In genomic region chr2:75964051-75964450, GRCm38 (mm10) we compare ENCODE assay signal across 8 mouse cellular contexts. TPM values are rescaled to one million over a fixed set of nuclear protein-coding genes. Genes with fewer than 3 reads are reported as not detected.
DNase-seq lines count a peak whose midpoint lies in the region; ATAC-seq and TF ChIP-seq lines count a peak whose summit lies in the region.

No protein-coding gene starts in this region.

- DNase-seq in adrenal gland, adult (ENCODE audit: inconsistent age in 2 of 2, low spot score in 1 of 2): peak; percentile 46 to 75
- DNase-seq in adrenal gland, postnatal 4 days (ENCODE audit: low spot score in 2 of 2): no peak
- DNase-seq in lung, postnatal 0 days (ENCODE audit: low spot score): no peak
- DNase-seq in lung, postnatal 36 days: no peak
- DNase-seq in frontal cortex, adult 2 months (ENCODE audit: extremely low spot score in 1 of 2, low spot score in 1 of 2): no peak
- no peak for DNase-seq in Muller cell, postnatal 12 days (ENCODE audit: inconsistent ontology term)

- no peak overlapping the region for H3K9ac ChIP-seq in lung, postnatal 0 days (replicated peaks; ENCODE audit: low read depth)
- H3K9ac ChIP-seq in intestine, embryonic 15.5 days: no peak overlapping the region
- H3K9ac ChIP-seq in neural tube, embryonic 15.5 days (replicated peaks): no peak overlapping the region

- WGBS in lung, postnatal 0 days: 50% methylated on average over 5 of the region's 5 CpGs
- WGBS in intestine, embryonic 15.5 days: 67% methylated on average over 5 of the region's 5 CpGs
- WGBS in neural tube, embryonic 15.5 days: 68% methylated on average over 5 of the region's 5 CpGs

- no peaks in the 10 kb centered on the region for H3K9me3 ChIP-seq in lung, postnatal 0 days (ENCODE audit: low read length)
- no peaks in the 10 kb centered on the region for H3K9me3 ChIP-seq in intestine, embryonic 15.5 days
- H3K9me3 ChIP-seq in neural tube, embryonic 15.5 days (replicated peaks): no peaks in the 10 kb centered on the region

- no peaks in the 10 kb centered on the region for H3K36me3 ChIP-seq in lung, postnatal 0 days (ENCODE audit: insufficient read depth, low read length)
- no peaks in the 10 kb centered on the region for H3K36me3 ChIP-seq in intestine, embryonic 15.5 days
- no peaks in the 10 kb centered on the region for H3K36me3 ChIP-seq in neural tube, embryonic 15.5 days

- H3K4me3 ChIP-seq in lung, postnatal 0 days (ENCODE audit: low read depth, low read length): no peak overlapping the region
- H3K4me3 ChIP-seq in intestine, embryonic 15.5 days (replicated peaks): no peak overlapping the region
- no peak overlapping the region for H3K4me3 ChIP-seq in neural tube, embryonic 15.5 days (replicated peaks)

- peak overlapping the region; percentile 47 for H3K4me2 ChIP-seq in lung, postnatal 0 days (replicated peaks; ENCODE audit: low read depth, low read length)
- H3K4me2 ChIP-seq in intestine, embryonic 15.5 days (replicated peaks): peak overlapping the region; percentile 51; the same call in 1 of the 2 replicates
- H3K4me2 ChIP-seq in neural tube, embryonic 15.5 days: peak overlapping the region; percentile 49; the same call in 1 of the 2 replicates

- peaks cover 8% of the 10 kb centered on the region for H3K4me1 ChIP-seq in lung, postnatal 0 days (ENCODE audit: insufficient read depth, low read depth, low read length)
- peaks cover 24% of the 10 kb centered on the region for H3K4me1 ChIP-seq in intestine, embryonic 15.5 days (replicated peaks)
- peaks cover 35% of the 10 kb centered on the region for H3K4me1 ChIP-seq in neural tube, embryonic 15.5 days

- no peak for TF ChIP-seq CTCF in lung, postnatal 0 days (IDR thresholded peaks at IDR 0.05)

- no peaks in the 10 kb centered on the region for H3K27me3 ChIP-seq in lung, postnatal 0 days (replicated peaks; ENCODE audit: insufficient read depth, low read length)
- no peaks in the 10 kb centered on the region for H3K27me3 ChIP-seq in intestine, embryonic 15.5 days (replicated peaks)
- 0 out of 2 replicates have a peak, but pooled peaks cover 3% of the 10 kb centered on the region for H3K27me3 ChIP-seq in neural tube, embryonic 15.5 days (replicated peaks)

- H3K27ac ChIP-seq in lung, postnatal 0 days (ENCODE audit: low read length): no peak overlapping the region
- H3K27ac ChIP-seq in intestine, embryonic 15.5 days: no peak overlapping the region
- no peak overlapping the region for H3K27ac ChIP-seq in neural tube, embryonic 15.5 days (replicated peaks)

- no peak for ATAC-seq in lung, postnatal 0 days
- no peak for ATAC-seq in intestine, embryonic 15.5 days
- ATAC-seq in neural tube, embryonic 15.5 days (ENCODE audit: low FRiP score): no peak

- TF ChIP-seq EP300 in lung, postnatal 0 days (IDR thresholded peaks at IDR 0.05): no peak

RNA-seq across cellular contexts. Expression of gene Ttc30a2, which starts 13.9 kb away (rescaled TPM):
- under 1 TPM; 0.59 to 0.87 TPM for total RNA-seq in adrenal gland, postnatal 4 days (2021)
- polyA plus RNA-seq in lung, postnatal 0 days (2015; fragmentation: Nextera tagmentation; extraction: Ambion mirVana): 0.25 and 0.65 TPM in 2 replicates
- 0.08 and 0.16 TPM in 2 replicates for polyA plus RNA-seq in intestine, embryonic 15.5 days (2015; fragmentation: Nextera tagmentation; extraction: Ambion mirVana)
- 0.68 and 0.96 TPM in 2 replicates for polyA plus RNA-seq in neural tube, embryonic 15.5 days (2015; fragmentation: Nextera tagmentation; extraction: Ambion mirVana)
- 0.21 and 0.36 TPM in 2 replicates for polyA plus RNA-seq in frontal cortex, adult 2 months (2012; rRNA removed)

RNA-seq across cellular contexts. Expression of gene Ttc30a1, which starts 17.7 kb away (rescaled TPM):
- total RNA-seq in adrenal gland, postnatal 4 days (2021): 1 to 10 TPM; 4.1 to 4.2 TPM
- polyA plus RNA-seq in lung, postnatal 0 days (2015; fragmentation: Nextera tagmentation; extraction: Ambion mirVana): 2.8 and 3.9 TPM in 2 replicates
- polyA plus RNA-seq in intestine, embryonic 15.5 days (2015; fragmentation: Nextera tagmentation; extraction: Ambion mirVana): 5.8 TPM in 2 replicates
- polyA plus RNA-seq in neural tube, embryonic 15.5 days (2015; fragmentation: Nextera tagmentation; extraction: Ambion mirVana): 7.4 and 7.6 TPM in 2 replicates
- polyA plus RNA-seq in frontal cortex, adult 2 months (2012; rRNA removed): 3.2 and 3.6 TPM in 2 replicates

RNA-seq across cellular contexts. Expression of gene Ttc30b, which starts 25.7 kb away (rescaled TPM):
- total RNA-seq in adrenal gland, postnatal 4 days (2021): 10 to 100 TPM; 20.2 to 21.0 TPM
- 17.9 and 18.6 TPM in 2 replicates for polyA plus RNA-seq in lung, postnatal 0 days (2015; fragmentation: Nextera tagmentation; extraction: Ambion mirVana)
- 6.8 and 8.5 TPM in 2 replicates for polyA plus RNA-seq in intestine, embryonic 15.5 days (2015; fragmentation: Nextera tagmentation; extraction: Ambion mirVana)
- polyA plus RNA-seq in neural tube, embryonic 15.5 days (2015; fragmentation: Nextera tagmentation; extraction: Ambion mirVana): 17.3 and 17.4 TPM in 2 replicates
- 11.0 and 12.0 TPM in 2 replicates for polyA plus RNA-seq in frontal cortex, adult 2 months (2012; rRNA removed)

Comparison
In these comparisons a context has a peak if more than half of its experiments do, and no peak if none do; other contexts are left out.
1. DNase-seq: peak in adrenal gland, adult (2 of 2); none in adrenal gland, postnatal 4 days (0 of 2), lung, postnatal 0 days (single experiment), lung, postnatal 36 days (single experiment), frontal cortex, adult 2 months (0 of 2) and Muller cell, postnatal 12 days (single experiment).
2. Peak in every context shown above with its lines, with median percentiles within 50 percentile points of each other: H3K4me2 ChIP-seq.